Mouse (Mus musculus): ENCODE data around the gene Slc9b2. TPM values are rescaled to one million over a fixed set of nuclear protein-coding genes. Genes with fewer than 3 reads are reported as not detected.

The Slc9b2 gene
- polyA plus RNA-seq, 1 experiment from 2014 or later = 1.1 TPM

DNA sequence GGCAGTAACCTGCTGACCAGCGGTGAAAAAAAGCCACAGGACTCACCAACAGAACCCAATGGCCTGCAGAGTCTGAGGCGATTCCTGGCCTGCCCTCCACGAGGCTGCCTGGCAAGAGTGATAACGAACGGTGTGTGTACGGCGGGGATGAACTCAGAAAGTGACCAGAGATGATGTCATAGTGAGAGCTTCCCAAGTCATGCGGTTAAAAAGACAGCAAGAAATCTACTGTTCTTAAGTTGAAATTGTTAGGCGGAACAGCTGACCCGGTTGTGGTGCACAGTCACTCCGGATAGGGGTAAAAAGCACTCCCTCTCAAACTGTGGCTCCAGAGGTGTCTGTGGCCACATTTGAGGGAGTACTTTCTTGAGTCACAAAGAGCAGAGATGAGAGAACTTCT is 10.8 kb downstream of the Slc9b2 start:
- H3K9ac ChIP-seq (ENCODE audit: low read depth, low read length) = no peak overlapping the region
- H3K27ac ChIP-seq (ENCODE audit: low read depth, low read length) = no peak overlapping the region
- H3K9me3 ChIP-seq (replicated peaks; ENCODE audit: control insufficient read depth, low read length) = no peaks in the 10 kb centered on the region
- no peak for ATAC-seq (replicated peaks; ENCODE audit: insufficient number of reproducible peaks, low FRiP score, low TSS enrichment)
- WGBS (ENCODE audit: insufficient replicate concordance) = 69% methylated on average over 11 of the region's 11 CpGs
- no peaks in the 10 kb centered on the region for H3K4me1 ChIP-seq (ENCODE audit: control insufficient read depth, insufficient read depth, low read length)
- no peak overlapping the region for H3K4me3 ChIP-seq (ENCODE audit: low read depth, low read length)
- H3K27me3 ChIP-seq (ENCODE audit: control insufficient read depth, insufficient read depth, low read length) = no peaks in the 10 kb centered on the region
- no peaks in the 10 kb centered on the region for H3K36me3 ChIP-seq (ENCODE audit: control insufficient read depth, insufficient read depth, low read length)
- no peak overlapping the region for H3K4me2 ChIP-seq

DNA sequence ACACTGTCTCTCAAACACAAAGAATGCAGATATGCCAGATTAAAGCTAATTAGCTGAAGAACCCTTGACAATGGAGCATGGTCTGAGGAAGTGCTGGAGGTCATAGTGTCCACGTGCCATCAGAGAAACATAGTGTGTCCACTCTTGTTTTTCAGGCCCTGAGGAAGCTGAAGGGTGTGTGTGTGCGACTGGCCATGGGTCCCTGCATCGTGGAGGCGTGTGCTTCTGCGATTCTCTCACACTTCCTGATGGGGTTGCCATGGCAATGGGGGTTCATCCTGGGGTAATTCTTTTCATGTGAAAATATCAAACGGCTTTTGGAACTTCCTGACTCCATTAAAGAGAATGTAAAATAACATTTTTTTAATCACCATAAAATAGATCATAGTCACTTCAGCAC is 16.9 kb downstream of the Slc9b2 start:
- H3K9ac ChIP-seq (ENCODE audit: low read depth, low read length) = no peak overlapping the region
- ATAC-seq (replicated peaks; ENCODE audit: insufficient number of reproducible peaks, low FRiP score, low TSS enrichment) = no peak
- H3K27me3 ChIP-seq (ENCODE audit: control insufficient read depth, insufficient read depth, low read length) = no peaks in the 10 kb centered on the region
- WGBS (ENCODE audit: insufficient replicate concordance) = 72% methylated on average over 6 of the region's 6 CpGs
- no peak overlapping the region for H3K4me2 ChIP-seq
- no peak overlapping the region for H3K4me3 ChIP-seq (ENCODE audit: low read depth, low read length)
- H3K36me3 ChIP-seq (ENCODE audit: control insufficient read depth, insufficient read depth, low read length) = no peaks in the 10 kb centered on the region
- H3K27ac ChIP-seq (ENCODE audit: low read depth, low read length) = no peak overlapping the region
- H3K4me1 ChIP-seq (ENCODE audit: control insufficient read depth, insufficient read depth, low read length) = no peaks in the 10 kb centered on the region
- H3K9me3 ChIP-seq (replicated peaks; ENCODE audit: control insufficient read depth, low read length) = no peaks in the 10 kb centered on the region

DNA sequence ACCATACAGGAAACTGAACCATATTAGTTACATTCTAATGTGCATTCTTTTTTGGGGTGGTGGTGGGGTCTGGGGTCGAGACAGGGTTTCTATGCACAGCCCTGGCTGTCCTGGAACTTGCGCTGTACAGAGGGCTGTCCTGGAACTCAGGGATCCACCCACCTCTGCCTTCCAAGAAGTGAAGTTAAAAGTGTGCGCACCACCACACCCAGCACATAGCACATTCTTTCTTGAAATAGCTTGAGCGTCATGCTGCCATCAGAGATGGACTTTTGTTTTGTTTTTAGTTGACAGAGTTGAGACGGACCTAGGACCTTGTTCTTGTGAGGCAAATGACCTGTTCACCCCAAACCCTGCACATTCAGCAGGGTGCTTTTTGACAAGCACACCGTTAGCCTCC is 19.7 kb downstream of the Slc9b2 start:
- H3K4me1 ChIP-seq (ENCODE audit: control insufficient read depth, insufficient read depth, low read length) = no peaks in the 10 kb centered on the region
- H3K4me3 ChIP-seq (ENCODE audit: low read depth, low read length) = no peak overlapping the region
- no peak overlapping the region for H3K27ac ChIP-seq (ENCODE audit: low read depth, low read length)
- H3K36me3 ChIP-seq (ENCODE audit: control insufficient read depth, insufficient read depth, low read length) = no peaks in the 10 kb centered on the region
- H3K4me2 ChIP-seq = no peak overlapping the region
- H3K9ac ChIP-seq (ENCODE audit: low read depth, low read length) = no peak overlapping the region
- H3K27me3 ChIP-seq (ENCODE audit: control insufficient read depth, insufficient read depth, low read length) = no peaks in the 10 kb centered on the region
- H3K9me3 ChIP-seq (replicated peaks; ENCODE audit: control insufficient read depth, low read length) = no peaks in the 10 kb centered on the region
- 75% methylated on average over 6 of the region's 6 CpGs for WGBS (ENCODE audit: insufficient replicate concordance)
- no peak for ATAC-seq (replicated peaks; ENCODE audit: insufficient number of reproducible peaks, low FRiP score, low TSS enrichment)

DNA sequence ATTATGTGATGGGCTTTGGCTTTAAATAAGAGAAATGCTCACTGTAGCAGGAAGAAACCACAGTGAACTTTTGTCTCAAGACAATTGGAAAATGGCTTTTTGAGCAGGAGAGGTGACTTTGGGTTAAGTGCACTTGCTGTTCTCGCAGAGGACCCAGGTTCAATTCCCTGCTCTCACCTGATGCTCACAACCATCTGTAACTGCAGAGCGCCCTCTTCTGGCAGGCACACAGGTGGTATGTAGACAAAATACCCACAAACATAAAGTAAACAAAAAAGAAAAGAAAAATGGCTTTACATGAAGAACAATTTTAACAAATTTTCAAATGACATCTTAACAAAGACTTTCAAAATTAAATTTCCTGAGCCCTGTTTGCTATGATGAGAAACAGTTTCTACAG is 20.1 kb downstream of the Slc9b2 start:
- no peaks in the 10 kb centered on the region for H3K4me1 ChIP-seq (ENCODE audit: control insufficient read depth, insufficient read depth, low read length)
- no peak overlapping the region for H3K9ac ChIP-seq (ENCODE audit: low read depth, low read length)
- no peak overlapping the region for H3K4me2 ChIP-seq
- H3K27ac ChIP-seq (ENCODE audit: low read depth, low read length) = no peak overlapping the region
- H3K36me3 ChIP-seq (ENCODE audit: control insufficient read depth, insufficient read depth, low read length) = no peaks in the 10 kb centered on the region
- H3K9me3 ChIP-seq (replicated peaks; ENCODE audit: control insufficient read depth, low read length) = no peaks in the 10 kb centered on the region
- no peak overlapping the region for H3K4me3 ChIP-seq (ENCODE audit: low read depth, low read length)
- H3K27me3 ChIP-seq (ENCODE audit: control insufficient read depth, insufficient read depth, low read length) = no peaks in the 10 kb centered on the region
- no peak for ATAC-seq (replicated peaks; ENCODE audit: insufficient number of reproducible peaks, low FRiP score, low TSS enrichment)
- WGBS (ENCODE audit: insufficient replicate concordance) = 54% methylated on average over 2 of the region's 2 CpGs

DNA sequence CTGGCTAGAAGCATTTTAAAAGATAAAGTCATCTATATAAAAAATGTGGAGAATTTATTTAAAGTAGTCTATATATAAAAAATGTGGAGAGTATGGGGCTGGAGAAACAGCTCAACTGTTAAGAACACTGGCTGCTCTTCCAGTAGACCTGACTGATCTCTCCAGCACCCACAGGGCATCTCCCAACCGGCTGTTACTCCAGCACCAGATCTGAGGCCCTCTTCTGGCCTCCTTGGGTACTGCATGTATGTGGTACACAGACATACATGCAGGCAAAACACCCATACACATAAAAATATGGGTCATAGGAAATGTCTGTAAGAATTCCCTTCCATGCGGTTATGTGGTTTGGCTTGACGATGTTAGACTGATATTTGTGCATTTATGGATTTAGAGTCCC is 21.1 kb downstream of the Slc9b2 start:
- H3K27ac ChIP-seq (ENCODE audit: low read depth, low read length) = no peak overlapping the region
- no peaks in the 10 kb centered on the region for H3K36me3 ChIP-seq (ENCODE audit: control insufficient read depth, insufficient read depth, low read length)
- 37% methylated on average over 3 of the region's 3 CpGs for WGBS (ENCODE audit: insufficient replicate concordance)
- ATAC-seq (replicated peaks; ENCODE audit: insufficient number of reproducible peaks, low FRiP score, low TSS enrichment) = no peak
- H3K9ac ChIP-seq (ENCODE audit: low read depth, low read length) = no peak overlapping the region
- no peak overlapping the region for H3K4me3 ChIP-seq (ENCODE audit: low read depth, low read length)
- no peaks in the 10 kb centered on the region for H3K4me1 ChIP-seq (ENCODE audit: control insufficient read depth, insufficient read depth, low read length)
- no peaks in the 10 kb centered on the region for H3K9me3 ChIP-seq (replicated peaks; ENCODE audit: control insufficient read depth, low read length)
- no peaks in the 10 kb centered on the region for H3K27me3 ChIP-seq (ENCODE audit: control insufficient read depth, insufficient read depth, low read length)
- H3K4me2 ChIP-seq = no peak overlapping the region

DNA sequence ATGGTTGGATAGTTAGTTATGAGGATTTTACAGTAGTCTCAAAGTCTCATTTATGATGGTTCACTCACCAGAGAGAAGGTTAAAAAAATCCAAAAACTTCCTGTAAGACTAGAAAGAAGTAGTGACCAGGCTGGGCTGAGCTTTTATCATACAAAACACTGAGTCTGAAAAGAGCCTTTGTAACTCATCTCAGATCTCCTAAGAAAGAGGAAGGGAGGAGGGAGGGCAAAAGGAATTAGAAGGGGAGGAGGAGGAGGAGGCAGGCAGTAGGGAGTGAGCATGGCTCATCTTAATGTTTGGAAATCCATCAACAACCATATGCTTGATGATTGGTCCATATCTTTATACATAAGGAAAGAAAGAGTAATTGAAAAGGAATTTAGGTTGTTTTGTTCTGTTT is 25.2 kb downstream of the Slc9b2 start:
- no peaks in the 10 kb centered on the region for H3K27me3 ChIP-seq (ENCODE audit: control insufficient read depth, insufficient read depth, low read length)
- no peaks in the 10 kb centered on the region for H3K9me3 ChIP-seq (replicated peaks; ENCODE audit: control insufficient read depth, low read length)
- no peaks in the 10 kb centered on the region for H3K4me1 ChIP-seq (ENCODE audit: control insufficient read depth, insufficient read depth, low read length)
- H3K4me2 ChIP-seq = no peak overlapping the region
- ATAC-seq (replicated peaks; ENCODE audit: insufficient number of reproducible peaks, low FRiP score, low TSS enrichment) = no peak
- H3K9ac ChIP-seq (ENCODE audit: low read depth, low read length) = no peak overlapping the region
- no peak overlapping the region for H3K27ac ChIP-seq (ENCODE audit: low read depth, low read length)
- no peaks in the 10 kb centered on the region for H3K36me3 ChIP-seq (ENCODE audit: control insufficient read depth, insufficient read depth, low read length)
- no peak overlapping the region for H3K4me3 ChIP-seq (ENCODE audit: low read depth, low read length)

DNA sequence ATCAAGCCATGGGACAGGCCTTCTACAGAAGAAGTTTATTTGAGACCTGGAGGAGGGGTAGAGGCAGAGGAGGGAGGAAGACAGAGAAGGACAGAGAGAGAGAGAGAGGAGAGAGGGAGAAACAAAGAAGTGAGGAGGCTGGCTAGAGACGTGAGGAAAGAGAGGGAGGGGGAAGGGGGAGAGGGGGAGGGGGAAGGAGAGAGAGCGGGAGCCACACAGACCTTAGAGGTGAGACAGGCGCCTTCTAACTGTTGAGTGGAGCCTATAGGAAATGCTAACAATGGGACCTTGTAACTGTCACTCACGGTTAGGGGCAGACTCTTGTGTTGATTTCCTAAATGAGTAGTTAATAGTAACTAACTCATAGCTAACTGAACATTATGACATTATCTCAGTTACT is 26.3 kb downstream of the Slc9b2 start:
- ATAC-seq (replicated peaks; ENCODE audit: insufficient number of reproducible peaks, low FRiP score, low TSS enrichment) = no peak
- Histone ChIP-seq H3K4me1 (ENCODE audit: control insufficient read depth, insufficient read depth, low read length) (no peaks in the 10 kb centered on the region), H3K4me3 (ENCODE audit: low read depth, low read length) (no peak overlapping the region), H3K36me3 (ENCODE audit: control insufficient read depth, insufficient read depth, low read length) (no peaks in the 10 kb centered on the region), H3K9me3 (replicated peaks; ENCODE audit: control insufficient read depth, low read length) (no peaks in the 10 kb centered on the region), H3K9ac (ENCODE audit: low read depth, low read length) (no peak overlapping the region), H3K27ac (ENCODE audit: low read depth, low read length) (no peak overlapping the region), H3K27me3 (ENCODE audit: control insufficient read depth, insufficient read depth, low read length) (no peaks in the 10 kb centered on the region), H3K4me2 (no peak overlapping the region)
- 35% methylated on average over 4 of the region's 4 CpGs for WGBS (ENCODE audit: insufficient replicate concordance)

DNA sequence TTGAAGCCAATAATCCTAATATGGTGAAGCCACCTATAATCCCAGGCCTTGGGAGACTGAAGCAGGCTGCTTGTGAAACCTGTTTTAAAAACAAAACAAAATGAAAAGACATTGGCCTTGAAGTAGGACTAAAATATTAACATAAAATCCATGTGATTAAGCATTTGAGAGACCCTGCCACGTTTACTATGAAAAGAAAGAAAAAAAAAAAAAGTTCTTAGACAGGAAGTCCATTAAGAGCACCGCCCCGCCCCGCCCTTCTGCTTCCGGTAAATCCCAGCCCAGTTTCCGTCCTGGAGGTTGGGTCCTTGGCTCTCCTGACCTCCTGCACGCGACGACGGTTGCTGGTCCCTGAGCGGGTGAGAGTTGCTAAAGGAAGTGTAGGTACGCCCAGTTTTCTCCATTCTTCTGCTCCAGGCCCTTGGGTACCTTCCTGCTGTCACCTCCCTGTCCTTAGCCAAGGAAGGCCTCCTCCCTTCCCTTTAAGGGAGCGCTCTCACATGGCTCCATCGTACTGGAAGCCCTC is 40.3 kb downstream of the Slc9b2 start, which contains the start of gene Slc9b1:
Gene Slc9b1 (plus strand): TSS at position 291 of the 526 bp plus-strand sequence.
- H3K9me3 ChIP-seq (replicated peaks; ENCODE audit: control insufficient read depth, low read length) = no peaks in the 10 kb centered on the region
- no peak within 1 kb of the TSS for H3K9ac ChIP-seq (ENCODE audit: low read depth, low read length)
- H3K4me3 ChIP-seq (ENCODE audit: low read depth, low read length) = no peak within 1 kb of the TSS
- no peaks in the 10 kb centered on the region for H3K27me3 ChIP-seq (ENCODE audit: control insufficient read depth, insufficient read depth, low read length)
- H3K36me3 ChIP-seq (ENCODE audit: control insufficient read depth, insufficient read depth, low read length) = no peaks in the 10 kb centered on the region
- H3K4me2 ChIP-seq = no peak within 1 kb of the TSS
- WGBS (ENCODE audit: insufficient replicate concordance) = 69% methylated on average over 14 of the region's 14 CpGs
- H3K27ac ChIP-seq (ENCODE audit: low read depth, low read length) = no peak within 1 kb of the TSS
- ATAC-seq (replicated peaks; ENCODE audit: insufficient number of reproducible peaks, low FRiP score, low TSS enrichment) = no peak
- H3K4me1 ChIP-seq (ENCODE audit: control insufficient read depth, insufficient read depth, low read length) = no peaks in the 10 kb centered on the region; the same call in 1 of the 2 replicates

DNA sequence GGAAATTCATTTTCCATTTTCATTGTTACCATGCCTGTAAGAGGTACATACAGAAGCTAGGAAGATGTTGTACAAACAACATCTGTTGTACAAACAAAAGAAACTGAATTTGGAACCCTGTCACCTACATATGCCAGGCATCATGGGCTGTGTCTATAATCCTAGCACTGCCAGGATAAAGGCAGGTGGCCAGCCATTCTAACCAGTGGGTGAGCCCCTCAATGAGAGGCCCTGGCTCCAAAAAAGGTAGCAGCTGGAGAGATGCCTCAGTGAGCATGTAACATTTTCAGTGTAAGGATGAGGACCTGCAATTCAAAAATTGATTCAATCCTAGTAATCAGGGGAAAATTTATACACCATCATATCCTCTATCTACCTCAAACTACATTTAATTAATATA is 41.5 kb downstream of the Slc9b2 start:
- Histone ChIP-seq H3K9ac (ENCODE audit: low read depth, low read length) (no peak overlapping the region), H3K27ac (ENCODE audit: low read depth, low read length) (no peak overlapping the region), H3K4me1 (ENCODE audit: control insufficient read depth, insufficient read depth, low read length) (no peaks in the 10 kb centered on the region; the same call in 1 of the 2 replicates), H3K4me3 (ENCODE audit: low read depth, low read length) (no peak overlapping the region), H3K9me3 (replicated peaks; ENCODE audit: control insufficient read depth, low read length) (no peaks in the 10 kb centered on the region), H3K36me3 (ENCODE audit: control insufficient read depth, insufficient read depth, low read length) (no peaks in the 10 kb centered on the region), H3K27me3 (ENCODE audit: control insufficient read depth, insufficient read depth, low read length) (no peaks in the 10 kb centered on the region), H3K4me2 (no peak overlapping the region)
- no peak for ATAC-seq (replicated peaks; ENCODE audit: insufficient number of reproducible peaks, low FRiP score, low TSS enrichment)
